9 mouse cellular contexts compared by ENCODE assay signal in genomic region chr7:98141206-98141605, GRCm38 (mm10). TPM values are rescaled to one million over a fixed set of nuclear protein-coding genes. Genes with fewer than 3 reads are reported as not detected.
DNase-seq lines count a peak whose midpoint lies in the region; ATAC-seq and TF ChIP-seq lines count a peak whose summit lies in the region.
"Had no signal": no experiment of that assay in that cellular context is flagged by ENCODE, and none has a peak within 500 bp of the region (broad histone marks: within the 10 kb centered on the region; RNA-seq: fewer than 3 reads in every experiment).

No protein-coding gene starts in this region.

- H3K4me3 ChIP-seq in heart, embryonic 13.5 days: no peak overlapping the region
- H3K4me3 ChIP-seq in ES-Bruce4 (ENCODE audit: low read depth, low read length): no peak overlapping the region
- no peak overlapping the region for H3K4me3 ChIP-seq in embryonic fibroblast, embryonic 13.5 days (ENCODE audit: insufficient read depth, low read length)
- H3K4me3 ChIP-seq in liver, postnatal 0 days (ENCODE audit: low read depth, low read length): no peak overlapping the region

- no peak overlapping the region for H3K9ac ChIP-seq in heart, embryonic 13.5 days
- H3K9ac ChIP-seq in ES-Bruce4 (ENCODE audit: low read depth, poor library complexity, severe bottlenecking): no peak overlapping the region
- H3K9ac ChIP-seq in liver, postnatal 0 days (replicated peaks): no peak overlapping the region; the same call in 1 of the 2 replicates

- H3K27me3 ChIP-seq in heart, embryonic 13.5 days (replicated peaks): 0 out of 2 replicates have a peak, but pooled peaks cover 3% of the 10 kb centered on the region
- no peaks in the 10 kb centered on the region for H3K27me3 ChIP-seq in ES-Bruce4 (ENCODE audit: control insufficient read depth, insufficient read depth, low read length, poor library complexity, severe bottlenecking)
- H3K27me3 ChIP-seq in liver, postnatal 0 days (ENCODE audit: insufficient read depth, low read length): no peaks in the 10 kb centered on the region

- peaks cover 32% of the 10 kb centered on the region for H3K4me1 ChIP-seq in heart, embryonic 13.5 days
- H3K4me1 ChIP-seq in ES-Bruce4 (ENCODE audit: control insufficient read depth, insufficient read depth, low read length): no peaks in the 10 kb centered on the region
- H3K4me1 ChIP-seq in embryonic fibroblast, embryonic 13.5 days (ENCODE audit: control insufficient read depth, insufficient read depth, low read length): peaks cover 2% of the 10 kb centered on the region; the same call in 1 of the 2 replicates
- H3K4me1 ChIP-seq in liver, postnatal 0 days (ENCODE audit: insufficient read depth): peaks cover 16% of the 10 kb centered on the region

- TF ChIP-seq POLR2A in ES-Bruce4 (IDR thresholded peaks at IDR 0.05; ENCODE audit: insufficient read depth, low read length): no peak
- TF ChIP-seq POLR2A in embryonic fibroblast, embryonic 13.5 days (IDR thresholded peaks at IDR 0.05; ENCODE audit: low read depth, low read length): no peak

- no peak for TF ChIP-seq EP300 in ES-Bruce4 (IDR thresholded peaks at IDR 0.05; ENCODE audit: insufficient read depth, low read depth, low read length)
- TF ChIP-seq EP300 in liver, postnatal 0 days (IDR thresholded peaks at IDR 0.05; ENCODE audit: low read depth): no peak

- WGBS in heart, embryonic 13.5 days: 54% methylated on average over 3 of the region's 3 CpGs
- 49% methylated on average over 3 of the region's 3 CpGs for WGBS in liver, postnatal 0 days (ENCODE audit: insufficient replicate concordance)

- H3K9me3 ChIP-seq in heart, embryonic 13.5 days: no peaks in the 10 kb centered on the region
- H3K9me3 ChIP-seq in ES-Bruce4 (replicated peaks; ENCODE audit: control insufficient read depth, insufficient read depth, low read length, poor library complexity, severe bottlenecking): no peaks in the 10 kb centered on the region
- no peaks in the 10 kb centered on the region for H3K9me3 ChIP-seq in liver, postnatal 0 days (ENCODE audit: low read length)

- no peaks in the 10 kb centered on the region for H3K36me3 ChIP-seq in heart, embryonic 13.5 days
- H3K36me3 ChIP-seq in ES-Bruce4 (ENCODE audit: control insufficient read depth, insufficient read depth, low read length, poor library complexity, severe bottlenecking): no peaks in the 10 kb centered on the region
- no peaks in the 10 kb centered on the region for H3K36me3 ChIP-seq in liver, postnatal 0 days (replicated peaks; ENCODE audit: insufficient read depth, low read length)

- no peak for ATAC-seq in heart, embryonic 13.5 days (ENCODE audit: extremely low read depth, insufficient number of reproducible peaks, low FRiP score, low TSS enrichment)
- ATAC-seq in liver, postnatal 0 days: peak; percentile 89

- H3K27ac ChIP-seq in heart, embryonic 13.5 days (replicated peaks): 0 out of 2 replicates have a peak overlapping the region, but pooled peaks have one; percentile 25
- H3K27ac ChIP-seq in ES-Bruce4 (ENCODE audit: insufficient read depth, low read length): no peak overlapping the region
- no peak overlapping the region for H3K27ac ChIP-seq in embryonic fibroblast, embryonic 13.5 days (ENCODE audit: insufficient read depth, low read length)
- H3K27ac ChIP-seq in liver, postnatal 0 days (ENCODE audit: low read depth): 0 out of 2 replicates have a peak overlapping the region, but pooled peaks have one; percentile 34

- H3K4me2 ChIP-seq in heart, embryonic 13.5 days: no peak overlapping the region
- H3K4me2 ChIP-seq in liver, postnatal 0 days (ENCODE audit: low read depth, low read length): no peak overlapping the region

- TF ChIP-seq CTCF in ES-Bruce4 (IDR thresholded peaks at IDR 0.05; ENCODE audit: low read depth, low read length): peak; percentile 57
- peak; percentile 13; the same call in 1 of the 2 replicates for TF ChIP-seq CTCF in embryonic fibroblast, embryonic 13.5 days (IDR thresholded peaks at IDR 0.05; ENCODE audit: borderline replicate concordance, insufficient read depth, low read length)
- peak; percentile 70 for TF ChIP-seq CTCF in liver, postnatal 0 days (IDR thresholded peaks at IDR 0.05; ENCODE audit: low read depth)

- no peak for DNase-seq in heart, adult 9 months (ENCODE audit: low spot score in 2 of 2)
- peak; percentile 84 for DNase-seq in liver, postnatal 0 days
- no peak for DNase-seq in urinary bladder, postnatal 4 days (ENCODE audit: low spot score in 2 of 2)
- DNase-seq in yolk sac, embryonic 10.5 days (ENCODE audit: low spot score): no peak
- no peak for DNase-seq in adrenal gland, adult 2 months

RNA-seq across cellular contexts. Expression of gene Omp, which starts 4.1 kb away (rescaled TPM):
- polyA plus RNA-seq in heart, embryonic 13.5 days (2015; fragmentation: Nextera tagmentation; extraction: Ambion mirVana): 0.11 and 0.15 TPM in 2 replicates
- 0.82 and 1.1 TPM in 2 replicates for polyA plus RNA-seq in ES-Bruce4 (2011; ENCODE audit: insufficient read depth, insufficient read length, low read depth, missing spikeins)
- 0.30 and 0.40 TPM in 2 replicates for polyA plus RNA-seq in embryonic fibroblast, embryonic 13.5 days (2011; ENCODE audit: insufficient read length, low read depth, missing spikeins)
- polyA plus RNA-seq in liver, postnatal 0 days (2015; fragmentation: Nextera tagmentation; extraction: Ambion mirVana): 0.23 and 0.27 TPM in 2 replicates
- 1 to 10 TPM in 1 of 2 experiments, under 1 TPM in 1; 0.17 to 5.7 TPM for total RNA-seq in adrenal gland, adult 2 months (2021)
- 3.3 and 10.3 TPM in 2 replicates for polyA plus RNA-seq in adrenal gland, adult 2 months (2012; rRNA removed)

RNA-seq across cellular contexts. Expression of gene Myo7a, which starts 21.9 kb away (rescaled TPM):
- 8.6 and 8.7 TPM in 2 replicates for polyA plus RNA-seq in heart, embryonic 13.5 days (2015; fragmentation: Nextera tagmentation; extraction: Ambion mirVana)
- polyA plus RNA-seq in ES-Bruce4 (2011; ENCODE audit: insufficient read depth, insufficient read length, low read depth, missing spikeins): 8.0 and 11.6 TPM in 2 replicates
- polyA plus RNA-seq in embryonic fibroblast, embryonic 13.5 days (2011; ENCODE audit: insufficient read length, low read depth, missing spikeins): 31.4 and 48.8 TPM in 2 replicates
- polyA plus RNA-seq in liver, postnatal 0 days (2015; fragmentation: Nextera tagmentation; extraction: Ambion mirVana): 6.5 and 7.6 TPM in 2 replicates
- total RNA-seq in adrenal gland, adult 2 months (2021): 100 to 1,000 TPM; 140 to 146 TPM
- 136 and 180 TPM in 2 replicates for polyA plus RNA-seq in adrenal gland, adult 2 months (2012; rRNA removed)

RNA-seq across cellular contexts. Expression of gene Capn5, which starts 36.9 kb away (rescaled TPM):
- polyA plus RNA-seq in heart, embryonic 13.5 days (2015; fragmentation: Nextera tagmentation; extraction: Ambion mirVana): 3.8 and 4.0 TPM in 2 replicates
- polyA plus RNA-seq in ES-Bruce4 (2011; ENCODE audit: insufficient read depth, insufficient read length, low read depth, missing spikeins): 16.9 and 17.0 TPM in 2 replicates
- polyA plus RNA-seq in embryonic fibroblast, embryonic 13.5 days (2011; ENCODE audit: insufficient read length, low read depth, missing spikeins): 8.1 and 8.9 TPM in 2 replicates
- 4.4 and 4.5 TPM in 2 replicates for polyA plus RNA-seq in liver, postnatal 0 days (2015; fragmentation: Nextera tagmentation; extraction: Ambion mirVana)
- 1 to 10 TPM; 4.1 to 6.1 TPM for total RNA-seq in adrenal gland, adult 2 months (2021)
- polyA plus RNA-seq in adrenal gland, adult 2 months (2012; rRNA removed): 8.4 and 11.2 TPM in 2 replicates

RNA-seq across cellular contexts. Expression of gene B3gnt6, which starts 58.1 kb away (rescaled TPM):
- not detected in 2 replicates for polyA plus RNA-seq in heart, embryonic 13.5 days (2015; fragmentation: Nextera tagmentation; extraction: Ambion mirVana)
- polyA plus RNA-seq in ES-Bruce4 (2011; ENCODE audit: insufficient read depth, insufficient read length, low read depth, missing spikeins): not detected in 2 replicates
- polyA plus RNA-seq in embryonic fibroblast, embryonic 13.5 days (2011; ENCODE audit: insufficient read length, low read depth, missing spikeins): not detected in 2 replicates
- 0.05 TPM in 2 replicates for polyA plus RNA-seq in liver, postnatal 0 days (2015; fragmentation: Nextera tagmentation; extraction: Ambion mirVana)
- under 1 TPM in 1 of 2 experiments, not detected in 1; 0.78 TPM for total RNA-seq in adrenal gland, adult 2 months (2021)
- polyA plus RNA-seq in adrenal gland, adult 2 months (2012; rRNA removed): 0.19 and 0.20 TPM in 2 replicates
- total RNA-seq: heart, postnatal 14 days had no signal

Comparison
In these comparisons a context has a peak if more than half of its experiments do, and no peak if none do; other contexts are left out.
1. H3K27ac ChIP-seq: peak in heart, embryonic 13.5 days (single experiment) and liver, postnatal 0 days (single experiment); none in ES-Bruce4 (single experiment) and embryonic fibroblast, embryonic 13.5 days (single experiment).
2. CTCF ChIP-seq: peak in every context shown above with its lines; median percentile 70 in liver, postnatal 0 days; 57 in ES-Bruce4; 13 in embryonic fibroblast, embryonic 13.5 days.